Mouse (Mus musculus) MEL (cell line): Measurements from ENCODE around the gene Fbxo6. TPM values are rescaled to one million over a fixed set of nuclear protein-coding genes. Genes with fewer than 3 reads are reported as not detected.

Source experiments
- DNase-seq: peaks from one replicate; pipeline ENCODE4 v3.0.0; 2011; ENCODE audit warnings: low read depth, low spot score
- H3K27ac ChIP-seq: 2 replicates; pipeline ENCODE4 v1.5.1; 2012; ENCODE audit warnings: low read depth, mild to moderate bottlenecking, control low read depth, low read length, moderate library complexity; ENCODE audit not compliant: control insufficient read depth
- H3K27me3 ChIP-seq, 2 experiments: fragments of 150-350 bp in 1 of 2; sonication (generic) in 1 of 2; 2 replicates each; pipeline ENCODE4 v1.6.1; 2012; ENCODE audit warnings: low read length in 2 of 2, mild to moderate bottlenecking in 2 of 2, improper control_type of control experiment in 1 of 2, moderate library complexity in 1 of 2; ENCODE audit not compliant: insufficient read depth in 2 of 2, control insufficient read depth in 1 of 2
- H3K36me3 ChIP-seq, 2 experiments: 2 replicates each; pipeline ENCODE4 v1.6.1; 2012 to 2014; ENCODE audit warnings: low read length in 2 of 2, improper control_type of control experiment in 1 of 2, inconsistent platforms in 1 of 2, mild to moderate bottlenecking in 1 of 2; ENCODE audit not compliant: insufficient read depth in 2 of 2, control insufficient read depth in 1 of 2
- H3K4me1 ChIP-seq, 2 experiments: fragments of 150-350 bp in 1 of 2; sonication (generic) in 1 of 2; 2 replicates each; pipeline ENCODE4 v1.6.1; 2012; ENCODE audit warnings: low read length in 2 of 2, improper control_type of control experiment in 1 of 2, mild to moderate bottlenecking in 1 of 2; ENCODE audit not compliant: insufficient read depth in 2 of 2, control insufficient read depth in 1 of 2
- H3K4me3 ChIP-seq, 2 experiments: fragments of 150-350 bp in 1 of 2; sonication (generic) in 1 of 2; 2 replicates each; pipeline ENCODE4 v1.5.1; 2012; ENCODE audit warnings: low read depth in 2 of 2, low read length in 2 of 2, mild to moderate bottlenecking in 2 of 2, moderate library complexity in 2 of 2, control low read depth in 1 of 2, improper control_type of control experiment in 1 of 2; ENCODE audit not compliant: control insufficient read depth in 1 of 2, insufficient read depth in 1 of 2
- H3K79me2 ChIP-seq: 2 replicates; pipeline ENCODE4 v1.6.1; 2012; ENCODE audit warnings: mild to moderate bottlenecking, low read length, moderate library complexity; ENCODE audit not compliant: control insufficient read depth, poor library complexity, insufficient read depth
- H3K9ac ChIP-seq: 2 replicates; pipeline ENCODE4 v1.6.1; 2012; ENCODE audit warnings: low read depth, mild to moderate bottlenecking, control low read depth, low read length, moderate library complexity; ENCODE audit not compliant: control insufficient read depth, poor library complexity, severe bottlenecking
- H3K9me3 ChIP-seq: fragments of 150-350 bp; sonication (generic); replicated peaks from 2 replicates; pipeline ENCODE4 v1.6.1; 2012; ENCODE audit warnings: mild to moderate bottlenecking, low read length, improper control_type of control experiment, moderate library complexity; ENCODE audit not compliant: insufficient read depth
- BHLHE40 ChIP-seq: IDR thresholded peaks from 2 replicates; pipeline ENCODE4 v1.6.1; 2012; ENCODE audit warnings: low read depth, mild to moderate bottlenecking, inconsistent platforms, low read length, improper control_type of control experiment, borderline replicate concordance
- CHD1 ChIP-seq: IDR thresholded peaks from 2 replicates; pipeline ENCODE4 v1.6.1; 2012; ENCODE audit warnings: low read depth, mild to moderate bottlenecking, inconsistent platforms, low read length, improper control_type of control experiment
- CTCF ChIP-seq, 3 experiments: IDR thresholded peaks in 2 of 3; conservative IDR thresholded peaks in 1 of 3; 2 replicates each; pipeline ENCODE4 v1.5.1; 2011 to 2012; ENCODE audit warnings: low read length in 3 of 3, low read depth in 2 of 3, mild to moderate bottlenecking in 2 of 3, improper control_type of control experiment in 1 of 3, inconsistent platforms in 1 of 3, mixed read lengths in 1 of 3, moderate library complexity in 1 of 3; ENCODE audit not compliant: control insufficient read depth in 1 of 3, insufficient read depth in 1 of 3, poor library complexity in 1 of 3, severe bottlenecking in 1 of 3
- E2F4 ChIP-seq: IDR thresholded peaks from 2 replicates; pipeline ENCODE4 v1.6.1; 2011; ENCODE audit warnings: low read depth, low read length, improper control_type of control experiment, borderline replicate concordance
- ELF1 ChIP-seq: IDR thresholded peaks from 2 replicates; pipeline ENCODE4 v1.6.1; 2014; ENCODE audit warnings: low read depth, mild to moderate bottlenecking, inconsistent platforms, low read length, improper control_type of control experiment, moderate library complexity
- GATA1 ChIP-seq: IDR thresholded peaks from 2 replicates; pipeline ENCODE4 v1.6.1; 2011; ENCODE audit warnings: low read depth, low read length, improper control_type of control experiment
- JUND ChIP-seq: IDR thresholded peaks from 2 replicates; pipeline ENCODE4 v1.6.1; 2011; ENCODE audit warnings: low read depth, mild to moderate bottlenecking, improper control_type of control experiment, low read length
- MAFK ChIP-seq: IDR thresholded peaks from 2 replicates; pipeline ENCODE4 v1.6.1; 2011; ENCODE audit warnings: low read depth, mild to moderate bottlenecking, low read length, improper control_type of control experiment, borderline replicate concordance
- MAX ChIP-seq: IDR thresholded peaks from 2 replicates; pipeline ENCODE4 v1.6.1; 2011; ENCODE audit warnings: low read length, improper control_type of control experiment
- MYB ChIP-seq: IDR thresholded peaks from 2 replicates; pipeline ENCODE4 v1.6.1; 2011; ENCODE audit warnings: mild to moderate bottlenecking, low read depth, low read length, improper control_type of control experiment
- MYC ChIP-seq: IDR thresholded peaks from 2 replicates; pipeline ENCODE4 v1.6.1; 2011; ENCODE audit warnings: low read depth, mild to moderate bottlenecking, low read length, improper control_type of control experiment, moderate library complexity
- NELFE ChIP-seq: IDR thresholded peaks from 2 replicates; pipeline ENCODE4 v1.6.1; 2011; ENCODE audit warnings: low read depth, low read length, improper control_type of control experiment
- POLR2A ChIP-seq, 2 experiments: IDR thresholded peaks; 2 replicates each; pipeline ENCODE4 v1.6.1; 2011 to 2012; ENCODE audit warnings: low read length in 2 of 2, mild to moderate bottlenecking in 2 of 2, control low read depth in 1 of 2, improper control_type of control experiment in 1 of 2, low read depth in 1 of 2, moderate library complexity in 1 of 2; ENCODE audit not compliant: control insufficient read depth in 1 of 2, insufficient read depth in 1 of 2, poor library complexity in 1 of 2
- POLR2AphosphoS2 ChIP-seq: IDR thresholded peaks from 2 replicates; pipeline ENCODE4 v1.6.1; 2011; ENCODE audit warnings: low read length, improper control_type of control experiment
- POLR2AphosphoS5 ChIP-seq: IDR thresholded peaks from 2 replicates; pipeline ENCODE4 v1.6.1; 2012; ENCODE audit warnings: low read depth, borderline replicate concordance, mild to moderate bottlenecking, inconsistent platforms, low read length, moderate library complexity, mixed read lengths
- RAD21 ChIP-seq: IDR thresholded peaks from 2 replicates; pipeline ENCODE4 v1.6.1; 2011; ENCODE audit warnings: mild to moderate bottlenecking, low read depth, low read length, improper control_type of control experiment
- SIN3A ChIP-seq: IDR thresholded peaks from 2 replicates; pipeline ENCODE4 v1.6.1; 2012; ENCODE audit warnings: low read length, improper control_type of control experiment, inconsistent platforms
- TCF12 ChIP-seq: IDR thresholded peaks from 2 replicates; pipeline ENCODE4 v1.6.1; 2014; ENCODE audit warnings: low read depth, mild to moderate bottlenecking, inconsistent platforms, low read length, improper control_type of control experiment, moderate library complexity
- UBTF ChIP-seq: IDR thresholded peaks from 2 replicates; pipeline ENCODE4 v1.6.1; 2012; ENCODE audit warnings: low read depth, mild to moderate bottlenecking, inconsistent platforms, low read length, improper control_type of control experiment, moderate library complexity, borderline replicate concordance; ENCODE audit not compliant: insufficient read depth
- ZC3H11A ChIP-seq: IDR thresholded peaks from 2 replicates; pipeline ENCODE4 v1.6.1; 2012; ENCODE audit warnings: low read depth, mild to moderate bottlenecking, inconsistent platforms, low read length, improper control_type of control experiment
- ZKSCAN1 ChIP-seq: IDR thresholded peaks from 2 replicates; pipeline ENCODE4 v1.6.1; 2012; ENCODE audit warnings: low read depth, mild to moderate bottlenecking, inconsistent platforms, low read length, improper control_type of control experiment, moderate library complexity
- polyA plus RNA-seq, 2 experiments: library from polyadenylated mRNA; stranded (reverse) in 1 of 2; unstranded in 1 of 2; fragments of >175 nt in 1 of 2; fragments of >200 nt in 1 of 2; gene quantifications; 2 replicates each; pipeline versions ENCODE4 v1.2.1 to v1.2.4; 2012; ENCODE audit warnings: low replicate concordance in 2 of 2, low read depth in 1 of 2; ENCODE audit not compliant: insufficient read length in 2 of 2, insufficient read depth in 1 of 2, missing spikeins in 1 of 2
- total RNA-seq: library from RNA; depleted of rRNA; stranded (reverse); fragments of 300-350 nt; gene quantifications from 2 replicates; pipeline ENCODE4 v1.2.3, GENCODE M21; 2012

Fbxo6 gene
- total and polyA plus RNA-seq, 3 experiments, result 37.3 to 62.6 TPM; not detected in 1

DNA sequence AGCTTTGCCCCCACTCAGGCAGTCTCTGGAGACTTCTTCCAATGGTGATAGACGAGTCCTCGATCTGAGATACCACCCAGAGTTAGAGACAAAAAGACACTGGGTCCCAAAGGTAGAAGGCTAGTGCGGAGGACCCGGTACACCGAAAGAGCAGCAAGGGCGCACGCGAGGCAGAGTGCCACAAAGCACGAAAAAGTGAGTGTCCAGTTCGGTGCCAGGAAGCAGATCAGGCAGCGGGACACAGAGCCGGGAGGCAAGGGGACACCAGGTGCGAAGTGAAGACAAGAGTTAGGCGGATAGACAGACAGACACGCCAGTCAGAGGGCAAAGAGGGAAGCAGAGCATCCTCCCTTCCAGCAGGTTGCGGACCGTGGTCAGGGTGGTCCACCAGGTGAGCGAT, 21.8 kb downstream of the Fbxo6 start, which contains the start of gene Mad2l2 (continued):
- TF ChIP-seq ELF1 (no peak), NELFE (no peak), GATA1 (no peak), MAFK (no peak)
- TF ChIP-seq, all 39 proteins: peak for 0

- TF ChIP-seq MAX (no peak), MYB (no peak), UBTF (no peak), POLR2AphosphoS5 (no peak), CTCF (IDR thresholded peaks at IDR 0.05 in 2 of 3, conservative IDR thresholded peaks at IDR 0.05 in 1 of 3; ENCODE audit: control insufficient read depth in 1 of 3, insufficient read depth in 1 of 3, low read depth in 2 of 3, low read length in 3 of 3, poor library complexity in 1 of 3, severe bottlenecking in 1 of 3) (no peak), ZC3H11A (no peak), MYC (no peak), TCF12 (no peak), JUND (no peak), SIN3A (no peak), CHD1 (no peak), ZKSCAN1 (no peak)
- no peaks in the 10 kb centered on the region; a peak in 2 of 4 replicates for H3K27me3 ChIP-seq
- H3K4me3 ChIP-seq, result no peak overlapping the region
- DNase-seq, result no peak
- H3K79me2 ChIP-seq, result no peaks in the 10 kb centered on the region
- H3K4me1 ChIP-seq, result no peaks in the 10 kb centered on the region
- H3K9ac ChIP-seq, result no peak overlapping the region
- no peaks in the 10 kb centered on the region for H3K36me3 ChIP-seq
- no peaks in the 10 kb centered on the region for H3K9me3 ChIP-seq
- H3K27ac ChIP-seq, result no peak overlapping the region
Observed at GRCm38 (mm10) chr4:148128672-148129071, 23.3 kb downstream of the Fbxo6 start.

DNA sequence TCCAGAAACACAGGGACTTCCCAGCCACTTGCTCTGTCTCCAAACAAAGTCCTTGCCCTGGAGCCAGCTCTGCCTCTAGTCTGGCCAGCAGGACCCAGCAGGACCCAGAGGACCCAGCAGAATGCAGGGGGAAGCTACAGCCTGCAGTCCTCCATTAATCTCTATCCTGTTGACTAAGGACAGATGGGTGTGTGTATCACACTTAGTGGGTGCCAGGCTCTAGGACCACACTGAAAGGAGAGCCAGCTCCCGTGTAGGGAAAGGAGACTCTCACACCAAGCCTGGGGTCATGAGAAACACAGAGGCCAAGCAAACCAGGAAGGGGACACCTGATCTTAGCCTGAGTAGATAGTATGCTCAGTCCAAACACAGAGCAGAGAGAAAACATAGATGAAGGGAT, 23.7 kb downstream of the Fbxo6 start:
- H3K79me2 ChIP-seq, result no peaks in the 10 kb centered on the region
- no peak overlapping the region for H3K4me3 ChIP-seq
- H3K27me3 ChIP-seq, result peaks cover 0 to 3% of the 10 kb centered on the region in 2 experiments; a peak in 3 of 4 replicates
- no peaks in the 10 kb centered on the region for H3K4me1 ChIP-seq
- no peak overlapping the region for H3K9ac ChIP-seq
- no peaks in the 10 kb centered on the region for H3K9me3 ChIP-seq
- H3K27ac ChIP-seq, result no peak overlapping the region
- no peaks in the 10 kb centered on the region for H3K36me3 ChIP-seq
- no peak for DNase-seq
- TF ChIP-seq BHLHE40 (no peak), E2F4 (no peak), UBTF (no peak), RAD21 (no peak), ELF1 (no peak), POLR2AphosphoS2 (no peak), POLR2A (IDR thresholded peaks at IDR 0.05; ENCODE audit: control insufficient read depth in 1 of 2, insufficient read depth in 1 of 2, low read depth in 1 of 2, low read length in 2 of 2, poor library complexity in 1 of 2) (no peak)
